Mouse (Mus musculus): ENCODE measurements around the gene Gtf2b. TPM values are rescaled to one million over a fixed set of nuclear protein-coding genes. Genes with fewer than 3 reads are reported as not detected.

Gene Gtf2b
- total RNA-seq (2021): 10 to 100 TPM; 33.7 to 37.9 TPM
- long read RNA-seq, transcript Gtf2b-201 (7 exons, 1,455 nt): major isoform, 28 of 29 reads
- long read RNA-seq, partial matches to known transcripts: 1 of 29 reads
- long read RNA-seq, other reads (novel, unspliced or antisense): 0 of 29 reads

- DNase-seq (ENCODE audit: low spot score in 2 of 2): peak; percentile 91 to 92
Observed at GRCm38 (mm10) chr3:142764995-142765777, at the start of gene Gtf2b. Gtf2b (plus strand) TSS chr3:142765045.

- no peak for DNase-seq (ENCODE audit: low spot score in 2 of 2)
Observed at GRCm38 (mm10) chr3:142725481-142725880, 39.4 kb upstream of the Gtf2b start.

GRCm38 (mm10) chr3:142725969-142726672 lies 38.7 kb upstream of the Gtf2b start:
- no peak for DNase-seq (ENCODE audit: low spot score in 2 of 2)

GRCm38 (mm10) chr3:142734291-142734690 lies 30.6 kb upstream of the Gtf2b start:
- no peak for DNase-seq (ENCODE audit: low spot score in 2 of 2)

GRCm38 (mm10) chr3:142740896-142741295 lies 23.9 kb upstream of the Gtf2b start:
- DNase-seq (ENCODE audit: low spot score in 2 of 2): no peak

GRCm38 (mm10) chr3:142743973-142744898 lies 20.6 kb upstream of the Gtf2b start:
- DNase-seq (ENCODE audit: low spot score in 2 of 2): peak in 1 of 2 experiments; percentile 18

- DNase-seq (ENCODE audit: low spot score in 2 of 2): no peak
Observed at GRCm38 (mm10) chr3:142745076-142745475, 19.8 kb upstream of the Gtf2b start.

GRCm38 (mm10) chr3:142747673-142748072 lies 17.2 kb upstream of the Gtf2b start:
- no peak for DNase-seq (ENCODE audit: low spot score in 2 of 2)

GRCm38 (mm10) chr3:142749131-142749530 lies 15.7 kb upstream of the Gtf2b start:
- no peak for DNase-seq (ENCODE audit: low spot score in 2 of 2)

- no peak for DNase-seq (ENCODE audit: low spot score in 2 of 2)
Observed at GRCm38 (mm10) chr3:142755132-142755867, 9.5 kb upstream of the Gtf2b start.

GRCm38 (mm10) chr3:142757841-142758240 lies 7.0 kb upstream of the Gtf2b start:
- DNase-seq (ENCODE audit: low spot score in 2 of 2): no peak

- no peak for DNase-seq (ENCODE audit: low spot score in 2 of 2)
Observed at GRCm38 (mm10) chr3:142758593-142758992, 6.3 kb upstream of the Gtf2b start.

GRCm38 (mm10) chr3:142760356-142760755 lies 4.5 kb upstream of the Gtf2b start:
- no peak for DNase-seq (ENCODE audit: low spot score in 2 of 2)

GRCm38 (mm10) chr3:142765778-142766165 lies 927 bp downstream of the Gtf2b start:
- DNase-seq (ENCODE audit: low spot score in 2 of 2): no peak

GRCm38 (mm10) chr3:142768498-142768897 lies 3.7 kb downstream of the Gtf2b start:
- DNase-seq (ENCODE audit: low spot score in 2 of 2): no peak

- no peak for DNase-seq (ENCODE audit: low spot score in 2 of 2)
Observed at GRCm38 (mm10) chr3:142770518-142770917, 5.7 kb downstream of the Gtf2b start.

- DNase-seq (ENCODE audit: low spot score in 2 of 2): no peak
Observed at GRCm38 (mm10) chr3:142773538-142774191, 8.8 kb downstream of the Gtf2b start.

GRCm38 (mm10) chr3:142777227-142777626 lies 12.4 kb downstream of the Gtf2b start:
- no peak for DNase-seq (ENCODE audit: low spot score in 2 of 2)

GRCm38 (mm10) chr3:142786423-142787072 lies 21.7 kb downstream of the Gtf2b start:
- no peak for DNase-seq (ENCODE audit: low spot score in 2 of 2)

Measured in layer of hippocampus, postnatal 10 days (tissue).